Mouse (Mus musculus): ENCODE data around the gene Ercc6l2. TPM values are rescaled to one million over a fixed set of nuclear protein-coding genes. Genes with fewer than 3 reads are reported as not detected.

Ercc6l2 gene
- polyA plus RNA-seq, 1 experiment from 2014 or later: 29.5 TPM

DNA sequence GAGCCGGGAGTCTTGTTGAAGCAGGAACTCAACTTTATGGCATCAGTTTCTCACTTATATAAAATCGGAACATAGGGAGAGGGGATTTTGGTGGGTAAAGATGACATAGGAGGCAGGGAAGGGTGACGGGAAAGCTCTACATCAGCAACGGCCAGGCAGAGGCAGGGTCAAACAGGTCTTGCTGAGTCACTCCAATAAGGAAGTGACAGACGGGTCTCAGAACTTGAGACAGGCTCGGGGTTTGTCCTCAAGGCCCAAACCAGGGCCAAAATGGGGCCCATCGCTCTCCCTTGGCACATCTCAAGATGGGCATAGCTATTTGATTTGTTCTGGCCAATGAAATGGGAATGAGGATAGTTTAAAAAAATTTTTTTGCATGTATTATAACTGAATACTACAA lies 128.6 kb downstream of the Ercc6l2 start:
- H3K4me1 ChIP-seq (ENCODE audit: control insufficient read depth, insufficient read depth, low read length): no peaks in the 10 kb centered on the region
- 78% methylated on average over 7 of the region's 7 CpGs for WGBS
- no peak for DNase-seq (ENCODE audit: low spot score)
- H3K36me3 ChIP-seq (replicated peaks; ENCODE audit: control insufficient read depth, insufficient read depth, low read depth, low read length): no peaks in the 10 kb centered on the region
- no peaks in the 10 kb centered on the region for H3K9me3 ChIP-seq (replicated peaks; ENCODE audit: control insufficient read depth, low read length)
- H3K9ac ChIP-seq (replicated peaks; ENCODE audit: low read length): no peak overlapping the region
- no peak overlapping the region for H3K4me3 ChIP-seq (ENCODE audit: low read depth, low read length)
- no peak for ATAC-seq (replicated peaks; ENCODE audit: insufficient number of reproducible peaks, low FRiP score, low TSS enrichment, low read depth)
- H3K4me2 ChIP-seq (ENCODE audit: low read depth, low read length): no peak overlapping the region
- H3K27ac ChIP-seq (replicated peaks; ENCODE audit: low read depth, low read length): no peak overlapping the region
- no peaks in the 10 kb centered on the region for H3K27me3 ChIP-seq (ENCODE audit: control insufficient read depth, insufficient read depth, low read length)

DNA sequence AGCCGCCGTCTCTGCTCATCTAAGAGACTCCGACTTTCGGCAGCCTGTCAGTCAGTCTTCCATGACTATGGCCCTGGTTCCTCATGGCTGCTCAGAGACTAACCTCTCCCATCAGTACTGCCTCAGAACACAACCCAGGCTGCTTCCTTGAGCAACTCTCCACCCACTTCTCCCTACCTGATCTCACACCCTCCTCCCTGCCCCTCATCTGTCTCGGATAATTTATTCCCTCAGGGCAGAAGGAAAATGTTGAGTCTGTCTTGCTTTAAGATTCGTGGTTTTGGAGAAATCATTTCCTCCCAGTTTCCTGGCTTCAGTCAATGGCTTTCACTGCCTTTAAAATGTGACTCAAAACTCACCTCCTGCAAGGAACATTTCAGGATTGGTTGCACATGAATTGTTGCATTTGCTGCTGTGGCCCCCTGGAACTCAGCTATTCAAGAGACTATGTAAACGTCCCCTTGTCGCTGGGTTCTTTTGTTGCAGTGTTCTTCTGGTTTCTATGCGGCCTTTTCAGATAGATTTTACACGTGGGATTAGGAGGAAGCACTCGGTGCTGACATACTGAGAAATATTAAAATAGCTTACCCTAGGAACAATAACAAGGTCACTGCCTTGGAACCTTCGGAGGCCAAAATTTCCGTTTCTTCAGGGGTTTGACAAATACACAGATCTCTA lies 129.4 kb downstream of the Ercc6l2 start:
- WGBS: 38% methylated on average over 13 of the region's 13 CpGs
- Histone ChIP-seq H3K9me3 (replicated peaks; ENCODE audit: control insufficient read depth, low read length) (no peaks in the 10 kb centered on the region), H3K4me2 (ENCODE audit: low read depth, low read length) (no peak overlapping the region), H3K36me3 (replicated peaks; ENCODE audit: control insufficient read depth, insufficient read depth, low read depth, low read length) (no peaks in the 10 kb centered on the region), H3K27me3 (ENCODE audit: control insufficient read depth, insufficient read depth, low read length) (no peaks in the 10 kb centered on the region), H3K27ac (replicated peaks; ENCODE audit: low read depth, low read length) (no peak overlapping the region), H3K4me1 (ENCODE audit: control insufficient read depth, insufficient read depth, low read length) (no peaks in the 10 kb centered on the region), H3K4me3 (ENCODE audit: low read depth, low read length) (no peak overlapping the region), H3K9ac (replicated peaks; ENCODE audit: low read length) (no peak overlapping the region)
- ATAC-seq (replicated peaks; ENCODE audit: insufficient number of reproducible peaks, low FRiP score, low TSS enrichment, low read depth) (no peak), DNase-seq (ENCODE audit: low spot score) (no peak)

Other genes with a start within 250 kb of the Ercc6l2 start
- 24.9 and 27.4 TPM in 2 replicates for gene Ptch1, start 241.6 kb upstream of the Ercc6l2 start, polyA plus RNA-seq (2014; fragmentation: Nextera tagmentation; extraction: Ambion mirVana)